Mouse (Mus musculus) gastrocnemius, postnatal 10 days (tissue): ENCODE measurements around the gene Atcay. TPM values are rescaled to one million over a fixed set of nuclear protein-coding genes. Genes with fewer than 3 reads are reported as not detected.

Source experiments
- microRNA-seq, 2 experiments: library from miRNA; unstranded; fragments of <30 nt; microRNA quantifications; one replicate each; pipeline ENCODE4 v1.2.0; 2021
- total RNA-seq, 2 experiments: library from RNA; stranded (reverse); gene quantifications; 2 replicates each; pipeline ENCODE4 v1.2.3; 2021

Gene Atcay
- total RNA-seq, 2 experiments from 2014 or later: 0.40 to 0.43 TPM

Small RNA genes within 50 kb of the gene (microRNA-seq; reads per million reads assigned to microRNA genes)
- gene Mir3057: 3.8 reads per million in 2 experiments

Other genes starting within 250 kb of the Atcay start
- 1 to 10 TPM; 1.7 to 2.0 TPM for gene Gng7, start 215.9 kb downstream of the Atcay start, total RNA-seq
- gene Diras1, start 205.2 kb downstream of the Atcay start, total RNA-seq: under 1 TPM; 0.27 to 0.87 TPM
- 10 to 100 TPM; 11.5 to 13.3 TPM for gene Slc39a3, start 193.4 kb downstream of the Atcay start, total RNA-seq
- 10 to 100 TPM; 82.2 to 84.4 TPM for gene Sgta, start 170.7 kb downstream of the Atcay start, total RNA-seq
- gene Thop1, start 160.8 kb downstream of the Atcay start, total RNA-seq: 10 to 100 TPM; 26.4 to 27.1 TPM
- 1 to 10 TPM in 1 of 2 experiments, under 1 TPM in 1; 0.87 to 2.1 TPM for gene Creb3l3, start 132.0 kb downstream of the Atcay start, total RNA-seq
- 100 to 1,000 TPM; 170 to 177 TPM for gene Map2k2, start 124.9 kb downstream of the Atcay start, total RNA-seq
- gene Zbtb7a, start 95.6 kb downstream of the Atcay start, total RNA-seq: 10 to 100 TPM; 29.2 to 35.9 TPM
- gene Pias4, start 62.9 kb downstream of the Atcay start, total RNA-seq: 10 to 100 TPM; 10.7 to 13.8 TPM
- gene Eef2, start 54.2 kb downstream of the Atcay start, total RNA-seq: 1,000 to 10,000 TPM in 1 of 2 experiments, 100 to 1,000 TPM in 1; 974 to 1,018 TPM
- gene Dapk3, start 47.8 kb downstream of the Atcay start, total RNA-seq: 10 to 100 TPM; 29.8 to 30.4 TPM
- not detected for gene 4930442H23Rik, start 47.0 kb downstream of the Atcay start, total RNA-seq
- gene Nmrk2, start 28.8 kb downstream of the Atcay start, total RNA-seq: 1 to 10 TPM; 1.7 to 1.8 TPM
- 1 to 10 TPM; 2.1 to 3.5 TPM for gene Zfr2, start 2.3 kb upstream of the Atcay start, total RNA-seq
- gene Matk, start 22.1 kb upstream of the Atcay start, total RNA-seq: 1 to 10 TPM in 1 of 2 experiments, under 1 TPM in 1; 0.70 to 1.3 TPM
- gene Mrpl54, start 36.1 kb upstream of the Atcay start, total RNA-seq: 100 to 1,000 TPM in 1 of 2 experiments, 10 to 100 TPM in 1; 93.7 to 108 TPM
- gene Apba3, start 36.1 kb upstream of the Atcay start, total RNA-seq: 10 to 100 TPM; 61.6 to 63.5 TPM
- gene Tjp3, start 60.7 kb upstream of the Atcay start, total RNA-seq: under 1 TPM; 0.14 to 0.36 TPM
- 10 to 100 TPM; 24.0 to 30.8 TPM for gene Pip5k1c, start 62.1 kb upstream of the Atcay start, total RNA-seq
- 10 to 100 TPM; 11.0 to 14.5 TPM for gene Cactin, start 90.3 kb upstream of the Atcay start, total RNA-seq
- 1 to 10 TPM; 2.3 to 3.8 TPM for gene Tbxa2r, start 97.9 kb upstream of the Atcay start, total RNA-seq
- gene Gipc3, start 112.4 kb upstream of the Atcay start, total RNA-seq: 1 to 10 TPM in 1 of 2 experiments, under 1 TPM in 1; 0.96 to 1.3 TPM
- gene Hmg20b, start 119.6 kb upstream of the Atcay start, total RNA-seq: 10 to 100 TPM; 26.8 to 41.9 TPM
- 1 to 10 TPM; 4.5 to 7.5 TPM for gene Mfsd12, start 126.7 kb upstream of the Atcay start, total RNA-seq
- gene 4930404N11Rik, start 135.0 kb upstream of the Atcay start, total RNA-seq: 1 to 10 TPM in 1 of 2 experiments, under 1 TPM in 1; 0.85 to 1.4 TPM
- gene Fzr1, start 147.7 kb upstream of the Atcay start, total RNA-seq: 10 to 100 TPM; 17.6 to 24.1 TPM
- 10 to 100 TPM; 40.3 to 46.7 TPM for gene Dohh, start 153.6 kb upstream of the Atcay start, total RNA-seq
- under 1 TPM; 0.40 to 0.45 TPM for gene Gm48551, start 153.6 kb upstream of the Atcay start, total RNA-seq
- gene Gm48552, start 158.2 kb upstream of the Atcay start, total RNA-seq: 1 to 10 TPM in 1 of 2 experiments, under 1 TPM in 1; 0.33 to 2.0 TPM
- gene Smim24, start 162.2 kb upstream of the Atcay start, total RNA-seq: under 1 TPM in 1 of 2 experiments, not detected in 1; 0.65 TPM
- 100 to 1,000 TPM; 329 to 332 TPM for gene Nfic, start 224.8 kb upstream of the Atcay start, total RNA-seq